Mouse (Mus musculus): ENCODE results near the gene Gramd1b. TPM values are rescaled to one million over a fixed set of nuclear protein-coding genes. Genes with fewer than 3 reads are reported as not detected.

Gramd1b gene
- total RNA-seq, 2 experiments from 2014 or later = 11.6 to 15.8 TPM

DNA sequence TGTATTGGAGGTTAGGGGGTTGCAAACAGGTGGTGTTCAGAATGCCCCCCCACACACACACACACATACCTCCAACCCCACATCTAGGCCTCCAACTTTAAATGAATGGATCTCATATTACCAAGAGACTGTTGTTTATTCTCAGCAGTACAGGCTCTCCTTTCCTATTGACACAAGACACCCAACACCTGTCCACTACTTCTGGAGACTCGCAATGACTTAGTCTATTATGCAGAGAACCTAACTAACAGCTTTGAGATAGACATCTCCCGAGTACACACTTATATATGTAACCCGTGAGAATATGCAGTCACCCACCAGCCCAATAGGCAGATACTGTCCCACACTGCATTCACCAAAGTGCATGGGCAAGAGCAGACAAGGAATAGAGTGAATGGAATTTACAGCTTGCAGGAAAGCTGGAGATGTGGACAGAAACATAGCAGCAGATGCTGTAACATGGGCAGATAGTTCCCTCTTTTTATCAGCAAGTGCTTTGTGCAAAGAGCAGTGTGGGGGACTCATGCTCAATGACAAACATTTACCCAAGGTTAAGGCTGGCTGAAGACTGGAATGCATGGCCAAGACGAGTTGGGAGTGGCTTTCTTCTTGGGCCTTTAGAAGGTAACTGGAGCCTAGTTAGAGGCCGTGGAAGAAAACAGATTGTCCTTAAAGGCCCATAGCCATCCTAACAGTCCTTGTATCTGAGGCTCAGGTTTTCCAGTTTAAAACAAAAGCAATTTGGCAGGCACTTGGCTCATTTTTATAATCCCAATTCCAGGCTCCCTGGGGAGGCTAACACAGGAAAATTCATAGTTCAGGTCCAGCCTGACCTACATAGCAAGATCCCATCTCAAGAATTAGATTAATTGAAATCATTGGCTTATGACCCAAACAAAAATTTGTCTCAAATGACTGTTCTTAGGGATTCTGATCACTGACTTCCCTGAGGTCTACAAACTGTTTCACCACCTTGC lies 71.6 kb downstream of the Gramd1b start:
- intact Hi-C loops (cut with DNase I) = loop anchor here (5.0 kb wide), 1 partner anchor 42 kb away; no protein-coding TSS in a partner anchor
- DNase-seq = no peak

DNA sequence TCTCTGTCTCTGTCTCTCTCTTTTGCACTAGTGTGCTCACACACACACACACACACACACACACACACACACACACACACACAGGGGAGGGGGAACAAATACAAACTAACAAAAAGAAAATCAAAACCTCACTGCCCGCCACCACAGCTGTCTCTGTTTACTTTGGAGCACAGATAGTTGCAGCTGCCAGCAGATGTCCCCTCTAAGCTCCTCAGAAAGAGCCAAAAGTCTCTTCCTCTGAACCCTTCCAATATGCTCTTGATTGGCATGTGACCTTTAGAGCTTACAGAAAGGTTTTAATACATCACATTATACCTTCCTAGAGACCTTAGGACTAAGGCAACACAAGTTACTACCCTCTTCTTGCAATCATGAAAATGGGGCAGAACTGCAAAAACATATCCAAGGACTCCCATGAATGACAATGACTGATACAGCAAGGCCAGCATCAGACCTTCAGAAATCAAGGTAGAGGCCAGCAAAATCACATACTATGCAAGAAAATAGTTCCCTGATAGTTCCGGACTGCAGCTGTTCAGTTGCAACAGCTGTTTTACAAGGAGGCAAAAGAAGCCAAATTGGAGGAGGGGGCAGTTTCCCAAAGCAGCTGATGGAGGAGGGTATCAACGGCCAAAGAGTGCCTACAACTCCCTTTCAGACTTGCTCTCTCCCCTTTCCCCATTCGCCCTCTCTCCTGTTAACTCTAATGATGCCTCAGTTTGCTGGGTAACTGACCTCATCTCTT lies 72.5 kb downstream of the Gramd1b start:
- intact Hi-C loops (cut with DNase I) = loop anchor here (5.0 kb wide), 1 partner anchor 41 kb away; no protein-coding TSS in a partner anchor
- no peak for DNase-seq

DNA sequence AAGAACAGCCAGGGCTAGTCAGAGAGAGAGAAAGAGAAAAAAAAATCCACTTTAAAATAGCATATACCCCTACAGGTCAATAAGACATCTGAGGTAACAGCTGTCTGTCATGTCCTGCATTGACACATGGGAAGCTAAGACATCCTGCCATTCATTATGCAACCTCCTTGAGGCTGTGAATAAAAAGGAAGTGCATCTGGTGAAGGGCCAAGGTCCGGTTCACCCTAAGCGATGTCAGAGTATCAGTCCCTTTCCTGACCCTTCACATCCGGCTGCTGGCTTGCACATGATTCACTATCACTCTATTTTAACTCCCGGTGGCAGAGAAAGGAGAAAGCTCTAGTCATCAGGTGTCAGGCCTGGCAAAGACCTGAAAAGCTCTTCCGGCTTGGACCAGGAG lies 73.7 kb downstream of the Gramd1b start:
- intact Hi-C loops (cut with DNase I) = loop anchor here (5.0 kb wide), 1 partner anchor 40 kb away; no protein-coding TSS in a partner anchor
- no peak for DNase-seq

DNA sequence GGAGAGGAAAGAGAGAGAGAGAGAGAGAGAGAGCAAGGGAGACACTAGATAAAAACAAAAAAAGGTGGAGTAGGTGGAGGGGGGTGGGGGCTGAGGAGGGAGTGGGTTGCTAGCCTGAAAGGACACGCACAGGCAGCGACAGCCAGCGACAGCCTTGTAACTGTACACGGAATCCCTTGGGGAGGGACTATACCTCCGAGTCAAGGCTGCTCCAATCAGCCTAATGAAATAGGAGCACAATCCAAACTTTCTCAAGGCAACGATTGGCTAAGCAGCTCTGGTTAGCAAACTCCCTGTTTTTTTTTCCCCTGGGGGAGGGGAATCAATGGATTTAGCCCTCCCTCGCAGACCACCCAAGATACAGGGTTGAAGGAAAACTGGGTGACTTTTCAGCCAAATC lies 75.0 kb downstream of the Gramd1b start:
- intact Hi-C loops (cut with DNase I) = loop anchor here (5.0 kb wide), 1 partner anchor 39 kb away; no protein-coding TSS in a partner anchor
- DNase-seq = peak; percentile 57 to 59

DNA sequence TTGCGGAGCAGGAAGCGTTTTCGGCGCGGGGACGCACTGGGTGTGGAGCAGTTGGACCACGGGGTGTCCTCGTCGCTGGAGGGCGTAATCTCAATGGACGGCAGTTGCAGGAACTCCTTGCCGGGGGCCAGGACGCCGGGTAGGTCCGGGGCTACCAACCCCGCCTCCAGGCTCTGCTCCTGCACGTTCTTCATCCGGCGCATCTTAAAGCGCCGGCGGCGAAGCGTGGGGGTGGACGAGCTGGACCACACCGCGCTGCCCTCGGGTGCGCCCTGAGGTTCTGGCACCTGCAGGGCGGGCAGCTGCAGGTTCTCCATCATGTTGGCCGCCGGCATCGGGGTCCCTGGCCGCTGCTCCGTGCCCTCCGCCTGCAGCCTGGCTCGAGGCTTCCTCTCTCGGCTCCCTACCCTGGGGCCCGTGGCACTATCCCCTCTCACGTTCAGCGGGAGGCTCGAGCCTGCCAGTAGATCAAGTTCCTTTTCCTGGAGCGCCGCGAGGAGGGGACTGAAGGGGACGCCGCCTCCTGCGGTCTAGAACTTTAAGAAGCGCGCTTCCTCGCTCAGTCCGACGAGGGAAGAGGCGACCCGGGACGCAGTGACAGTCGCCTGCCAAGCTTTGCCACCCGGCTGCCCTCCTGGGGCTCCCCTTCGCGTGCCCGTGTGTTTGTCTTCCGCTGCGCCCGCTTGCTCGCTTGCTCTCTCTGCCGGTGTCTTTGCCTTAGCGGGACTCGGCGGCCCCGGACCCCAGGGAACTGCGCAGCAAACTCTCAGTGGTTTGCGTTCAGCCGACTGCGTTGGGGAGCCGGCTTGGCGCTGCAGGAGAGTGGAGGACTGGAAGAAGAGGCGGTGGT lies 75.6 kb downstream of the Gramd1b start:
- peak; percentile 67 to 70 for DNase-seq
- intact Hi-C loops (cut with DNase I) = loop anchor here (5.0 kb wide), 1 partner anchor 38 kb away; no protein-coding TSS in a partner anchor

DNA sequence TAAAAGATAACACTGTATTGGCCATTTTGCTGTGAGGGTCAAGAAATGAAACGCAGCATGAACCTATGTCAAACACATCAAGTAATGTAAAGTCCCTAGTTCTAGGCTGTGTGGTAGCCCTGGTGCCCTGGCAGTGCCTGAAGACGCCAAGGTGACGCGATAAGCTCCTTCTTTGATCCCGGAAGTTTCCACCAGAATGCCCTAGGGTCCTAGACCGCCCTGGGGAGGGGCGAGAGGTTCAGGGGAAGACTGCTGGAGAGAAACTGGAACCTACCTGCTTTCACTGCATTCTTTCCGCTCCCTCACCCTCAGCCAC lies 76.2 kb downstream of the Gramd1b start:
- intact Hi-C loops (cut with DNase I) = loop anchor here (5.0 kb wide), 1 partner anchor 38 kb away; no protein-coding TSS in a partner anchor

DNA sequence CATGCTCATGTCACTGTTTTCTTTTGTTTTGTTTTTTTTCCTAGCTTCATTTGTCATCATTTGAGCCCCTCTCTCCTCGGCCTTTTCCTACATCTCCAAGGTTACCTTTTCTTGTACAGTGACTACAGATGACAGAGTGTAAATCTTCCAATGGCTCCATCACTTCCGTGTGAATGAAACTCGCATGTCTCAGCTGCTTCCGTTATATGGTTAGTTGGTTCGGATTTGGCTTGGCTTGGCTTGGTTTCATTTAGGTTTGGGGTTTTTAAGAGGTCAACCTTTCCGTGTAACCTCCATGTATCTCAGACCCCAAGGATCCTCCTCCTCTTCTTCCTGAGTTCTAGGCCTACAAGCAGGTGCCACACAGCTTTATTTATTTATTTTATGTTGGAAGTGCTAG lies 77.3 kb downstream of the Gramd1b start:
- intact Hi-C loops (cut with DNase I) = no loop called here
- DNase-seq = no peak

More for the DNA sequence above, 76.2 kb downstream of the Gramd1b start:
- no peak for DNase-seq

DNA sequence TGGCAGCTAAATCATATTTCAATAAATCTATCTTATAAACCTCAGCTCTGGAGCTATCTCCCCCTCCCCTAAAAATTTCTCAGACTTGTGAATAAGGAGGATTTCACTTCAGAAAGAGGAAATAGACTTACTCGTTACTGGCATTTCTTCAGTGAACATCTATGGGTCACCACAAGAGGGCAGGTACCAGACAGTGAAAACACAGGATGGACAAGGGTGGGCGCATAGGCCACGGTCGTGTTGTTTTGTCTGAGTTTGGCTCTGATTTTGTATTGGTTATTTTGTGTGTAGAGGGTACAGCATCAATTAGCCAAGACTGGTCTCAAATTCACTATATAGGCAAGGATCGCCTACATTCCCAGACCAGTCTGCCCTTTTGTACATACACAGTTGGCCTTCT lies 79.0 kb downstream of the Gramd1b start:
- DNase-seq = no peak
- intact Hi-C loops (cut with DNase I) = no loop called here

DNA sequence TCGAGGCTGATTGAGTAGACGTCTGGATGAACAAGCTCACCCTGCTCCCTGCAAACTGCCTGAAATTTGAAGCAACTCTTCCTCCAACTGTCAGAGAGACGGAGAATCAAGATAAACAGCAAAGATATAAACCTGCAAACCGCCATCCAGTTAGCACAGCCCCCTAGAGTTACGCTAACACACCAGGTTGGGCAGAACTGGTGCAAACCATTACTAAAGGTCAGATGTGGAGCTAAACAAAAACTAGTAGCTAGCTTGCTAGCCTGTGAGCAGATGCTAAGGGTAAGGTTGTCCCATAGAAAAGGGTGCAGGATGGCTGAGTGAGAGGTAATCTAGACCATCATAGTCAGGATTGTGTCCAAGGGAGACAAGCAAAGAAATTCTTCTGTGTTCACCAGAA lies 80.4 kb downstream of the Gramd1b start:
- intact Hi-C loops (cut with DNase I) = no loop called here
- DNase-seq = no peak

DNA sequence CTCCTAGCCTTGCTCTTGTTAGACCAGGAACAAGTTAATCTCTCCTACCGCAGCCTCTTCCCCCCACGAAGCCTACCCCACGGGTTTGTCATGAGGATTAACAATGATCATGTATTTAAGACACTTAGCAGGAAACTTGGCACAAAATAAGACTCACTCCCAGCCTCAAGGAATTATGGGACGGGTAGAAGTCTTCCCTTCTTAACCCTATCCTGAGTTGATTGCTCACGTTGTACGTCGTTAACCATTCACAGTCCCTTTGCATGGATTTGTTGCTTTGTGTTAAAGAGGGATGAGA lies 80.8 kb downstream of the Gramd1b start:
- DNase-seq = no peak
- intact Hi-C loops (cut with DNase I) = no loop called here

DNA sequence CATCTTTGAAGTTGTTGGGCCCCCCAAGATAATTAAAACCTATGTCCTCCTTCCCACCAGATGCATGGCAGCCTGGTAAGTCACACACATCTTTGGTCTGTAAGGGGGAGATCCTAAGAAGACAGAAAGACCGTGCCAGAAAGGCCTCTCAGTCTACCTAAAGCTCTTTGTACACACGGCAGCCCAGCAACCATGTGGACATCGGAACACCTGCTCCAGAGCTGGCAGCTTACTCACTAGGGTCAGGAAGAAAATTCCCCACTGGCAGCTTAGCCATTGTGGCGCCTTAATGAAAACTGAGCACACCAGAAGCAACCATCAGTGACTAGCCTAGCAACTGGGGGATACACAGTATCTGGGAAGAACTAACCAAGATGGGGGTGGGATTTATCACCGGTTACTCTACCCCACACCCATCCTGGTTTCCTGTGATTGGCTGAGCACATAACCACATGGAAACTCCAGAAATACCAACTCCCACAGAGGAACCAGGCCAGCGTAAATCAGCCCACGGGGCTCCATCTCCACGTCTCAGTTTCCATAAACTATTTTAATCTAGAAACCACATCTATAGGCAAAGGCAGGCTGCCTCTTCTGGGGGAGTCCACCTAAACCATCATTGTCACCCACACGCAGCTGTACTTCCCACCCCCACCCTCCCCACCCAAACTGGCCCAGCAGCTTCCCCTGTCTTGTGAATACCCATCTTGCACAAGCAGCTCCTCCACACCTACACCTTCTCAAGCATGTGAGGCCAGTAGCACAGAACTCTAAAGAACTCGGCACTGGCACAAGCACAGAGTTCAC lies 81.4 kb downstream of the Gramd1b start:
- intact Hi-C loops (cut with DNase I) = no loop called here
- DNase-seq = no peak

DNA sequence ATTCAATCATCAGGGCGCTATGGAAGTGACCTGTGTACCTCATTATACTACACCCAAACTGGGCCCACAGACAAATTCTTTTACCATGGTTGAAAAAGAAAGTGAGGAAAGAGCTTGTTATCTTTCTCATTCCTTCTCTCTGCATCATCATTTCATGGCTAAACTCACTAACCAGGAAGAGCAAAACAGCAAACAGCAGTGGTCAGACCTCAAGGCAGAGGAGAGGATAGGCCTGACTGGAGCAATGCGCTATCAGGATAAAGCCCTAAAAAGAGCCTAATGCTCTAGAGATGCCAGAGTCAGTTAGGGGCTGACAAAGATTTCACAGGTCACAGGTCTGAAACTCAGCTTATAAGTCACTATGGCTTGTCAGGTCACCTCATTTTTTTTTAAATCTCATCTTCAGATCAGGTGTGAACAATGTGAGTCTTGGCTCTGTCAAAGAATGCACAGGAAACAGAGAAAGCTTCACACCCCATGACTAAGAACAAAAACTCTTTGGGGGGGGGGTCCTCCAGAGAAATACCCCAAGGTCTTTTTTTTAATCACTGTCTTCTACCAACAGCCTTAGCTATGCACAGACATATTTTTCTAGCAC lies 82.4 kb downstream of the Gramd1b start:
- no peak for DNase-seq
- intact Hi-C loops (cut with DNase I) = no loop called here

DNA sequence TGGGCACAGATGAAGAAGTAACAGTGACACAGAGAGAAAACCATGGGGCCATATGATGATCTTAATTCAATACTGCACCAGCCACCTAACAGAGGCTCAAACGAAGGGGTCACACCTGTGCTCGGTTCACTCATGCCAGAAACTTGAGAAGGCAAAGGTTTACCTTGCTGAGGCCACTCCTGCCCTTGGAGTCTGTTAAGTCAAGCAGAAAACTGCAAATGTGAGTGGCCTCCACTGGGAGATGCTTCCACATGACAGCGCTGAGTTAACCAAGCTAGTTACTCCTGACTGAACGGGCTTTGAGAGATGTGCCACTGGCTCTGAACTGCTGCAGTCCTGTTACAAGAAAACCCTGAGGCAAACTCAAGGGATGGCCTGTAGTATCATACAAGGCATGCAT lies 83.9 kb downstream of the Gramd1b start:
- intact Hi-C loops (cut with DNase I) = no loop called here
- no peak for DNase-seq

DNA sequence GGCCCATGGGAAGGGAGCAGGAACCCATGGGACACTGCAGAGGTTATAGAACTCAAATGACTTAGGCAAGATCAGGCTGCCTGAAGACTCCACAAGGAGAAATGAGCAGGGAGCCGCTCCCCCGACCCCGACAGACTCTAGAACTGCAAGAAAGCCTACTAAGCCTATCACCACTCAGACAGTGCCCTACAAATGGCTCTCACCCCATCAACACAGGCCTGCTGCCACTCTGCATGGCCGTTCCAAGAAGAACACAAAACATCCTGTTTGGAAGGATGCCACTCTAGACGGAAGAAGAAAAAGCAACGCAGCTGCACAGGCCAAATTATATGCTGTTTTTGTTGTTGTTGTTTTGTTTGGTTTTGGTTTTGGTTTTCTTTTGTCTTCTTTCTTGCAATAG lies 86.2 kb downstream of the Gramd1b start:
- no peak for DNase-seq
- intact Hi-C loops (cut with DNase I) = no loop called here

DNA sequence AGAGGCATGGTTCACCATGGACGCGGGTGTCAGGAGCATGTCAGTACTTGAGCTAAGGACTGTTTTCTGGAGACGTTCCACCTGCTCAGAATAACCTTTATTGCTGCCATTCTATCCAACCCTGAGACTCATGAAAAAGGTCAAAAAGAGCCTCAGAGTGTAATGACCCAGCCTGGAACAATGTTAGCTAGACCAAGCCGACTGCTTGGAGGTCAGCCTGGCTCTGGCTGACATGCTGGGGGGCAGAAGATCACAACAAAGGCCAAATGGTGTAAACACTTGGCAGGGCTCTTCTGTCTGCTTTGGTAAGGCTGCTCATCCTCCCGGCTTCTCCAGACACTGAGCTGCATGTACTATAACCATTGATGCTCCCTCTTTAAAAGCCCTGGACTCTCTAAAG lies 88.4 kb downstream of the Gramd1b start:
- DNase-seq = no peak
- intact Hi-C loops (cut with DNase I) = no loop called here

DNA sequence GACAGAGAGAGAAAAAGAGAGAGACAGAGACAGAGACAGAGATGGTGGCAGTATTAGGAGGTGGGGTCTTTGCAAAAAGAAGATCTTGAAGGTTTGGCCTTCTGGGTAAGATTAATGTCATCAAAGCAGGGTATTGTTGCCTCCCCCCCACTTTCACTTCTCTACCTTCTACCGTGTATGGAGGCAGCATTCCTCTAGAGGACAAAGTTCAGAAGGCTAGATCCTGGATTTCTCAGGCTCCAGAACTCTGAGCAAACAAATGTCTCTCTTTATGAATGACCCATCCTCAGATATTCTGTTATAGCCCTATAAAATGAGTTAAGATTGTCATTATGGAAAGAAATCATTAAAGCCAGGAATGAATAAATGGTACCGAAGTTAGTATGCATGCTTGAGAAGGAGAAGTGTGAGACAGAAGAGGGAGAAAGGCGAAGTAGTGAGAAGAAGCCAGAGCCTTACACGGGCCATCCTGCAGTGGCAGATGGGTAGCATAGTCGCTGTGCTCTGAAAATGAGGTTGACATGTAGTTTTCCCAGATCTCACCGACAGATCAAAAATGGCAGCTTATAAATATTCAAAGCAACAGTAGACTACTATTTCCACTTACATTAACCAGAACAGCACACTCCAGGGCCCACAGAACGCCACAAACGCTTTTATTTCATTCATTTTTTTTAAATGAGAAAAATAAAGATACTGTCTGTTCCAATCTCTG lies 91.1 kb downstream of the Gramd1b start:
- no peak for DNase-seq
- intact Hi-C loops (cut with DNase I) = no loop called here

DNA sequence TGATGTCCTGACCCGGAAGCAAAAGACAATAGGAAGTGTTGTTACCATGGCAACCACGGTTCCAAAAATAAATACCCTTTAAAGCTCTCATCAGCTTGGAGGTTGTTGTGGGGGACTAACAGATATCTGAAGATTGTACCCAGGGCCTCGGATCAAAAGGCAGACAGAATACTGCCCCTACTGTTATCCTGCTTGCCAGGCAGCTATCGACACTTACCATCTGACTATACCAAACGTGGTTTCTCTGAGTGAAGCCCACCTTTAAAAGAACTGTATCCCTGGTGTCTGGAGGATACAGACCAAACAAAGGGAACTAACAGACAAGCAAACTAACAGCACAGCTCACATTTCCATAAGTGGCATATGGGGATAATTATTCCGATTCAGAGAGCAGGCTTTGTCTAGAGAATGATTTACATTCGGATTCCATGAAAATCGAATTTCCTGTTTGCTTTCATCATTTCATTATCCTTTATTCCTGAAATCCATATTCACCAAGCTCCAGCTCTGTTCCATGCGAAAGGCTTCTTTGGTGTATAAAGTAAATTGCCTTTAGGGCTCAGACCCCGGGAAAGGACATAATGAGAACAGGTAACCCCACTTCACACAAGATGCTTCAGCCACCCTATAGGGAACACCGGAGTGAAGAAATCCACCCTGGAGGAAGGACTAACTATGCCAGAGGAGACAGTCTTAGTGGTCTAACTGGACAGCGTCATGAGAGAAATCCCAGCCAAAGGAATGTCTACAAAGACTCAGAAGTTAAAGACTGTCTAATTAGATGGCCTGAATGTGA lies 92.3 kb downstream of the Gramd1b start:
- DNase-seq = no peak

DNA sequence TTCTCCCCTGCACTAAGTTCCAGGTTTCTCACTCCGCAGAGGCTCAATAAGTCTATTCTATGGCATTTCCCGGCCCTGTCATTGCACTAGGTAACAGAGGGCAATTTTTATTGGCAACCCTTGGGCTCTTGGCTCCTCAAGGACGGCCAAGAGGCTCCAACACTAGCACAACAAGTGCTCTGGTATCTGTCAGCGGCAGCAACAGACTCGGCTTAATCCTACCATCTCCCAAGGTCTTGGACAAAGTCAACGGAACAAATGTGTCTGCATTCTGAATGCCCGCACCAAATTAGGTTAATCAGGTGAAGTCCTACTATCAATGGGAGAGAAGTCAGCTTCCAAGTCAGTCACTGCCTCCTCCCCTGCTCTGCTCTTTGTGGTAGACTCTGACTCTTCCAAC lies 93.3 kb downstream of the Gramd1b start:
- intact Hi-C loops (cut with DNase I) = no loop called here
- DNase-seq = peak; percentile 45 to 51

More for the DNA sequence above, 92.3 kb downstream of the Gramd1b start:
- intact Hi-C loops (cut with DNase I) = no loop called here
